Mouse (Mus musculus): ENCODE results near the gene Zfp759.

GRCm38 (mm10) chr13:67128038-67128721 is 6.7 kb downstream of the Zfp759 start:
- no peak for TF ChIP-seq CTCF (IDR thresholded peaks at IDR 0.05; ENCODE audit: low read depth, low read length)
- no peak for TF ChIP-seq GATA1 (IDR thresholded peaks at IDR 0.05; ENCODE audit: borderline replicate concordance, low read length)
- TF ChIP-seq TAL1 (conservative IDR thresholded peaks at IDR 0.05; ENCODE audit: low read depth, low read length): no peak

Measured in G1E (cell line).